In genomic region chr3:9499994-9500553, GRCm38 (mm10) we compare ENCODE assay signal across 8 mouse cellular contexts.
A peak's percentile ranks its signal among the peaks of the same experiment; 100 is the strongest.
DNase-seq lines count a peak whose midpoint lies in the region; ATAC-seq lines count a peak whose summit lies in the region.

No protein-coding gene starts in this region.

- H3K27ac ChIP-seq in heart, embryonic 16.5 days (ENCODE audit: low read length) = peak overlapping the region; percentile 98
- H3K27ac ChIP-seq in neural tube, embryonic 13.5 days (replicated peaks) = peak overlapping the region; percentile 90

- no peaks in the 10 kb centered on the region for H3K27me3 ChIP-seq in heart, embryonic 16.5 days (ENCODE audit: control insufficient read depth, insufficient read depth, low read length)
- H3K27me3 ChIP-seq in neural tube, embryonic 13.5 days = no peaks in the 10 kb centered on the region

- H3K4me2 ChIP-seq in heart, embryonic 16.5 days (ENCODE audit: low read depth, low read length) = peak overlapping the region; percentile 41
- H3K4me2 ChIP-seq in neural tube, embryonic 13.5 days = peak overlapping the region; percentile 36

- intact Hi-C loops in left cerebral cortex, postnatal 4 days (cut with DNase I) = no loop called here

- peak; percentile 30 for DNase-seq in frontal cortex, postnatal 36 days (ENCODE audit: low spot score in 2 of 2)
- no peak for DNase-seq in frontal cortex, postnatal 25 days (ENCODE audit: low spot score in 2 of 2)
- peak; percentile 67 for DNase-seq in CD4-positive, CD25-positive, alpha-beta regulatory T cell, adult 2 months (ENCODE audit: low read depth, low spot score)
- DNase-seq in cerebellum, postnatal 10 days = peak; percentile 52 to 59
- DNase-seq in left cerebral cortex, postnatal 4 days = peak; percentile 26
- no peak for DNase-seq in yolk sac, embryonic 10.5 days (ENCODE audit: low spot score)

- peaks cover 58% of the 10 kb centered on the region for H3K4me1 ChIP-seq in heart, embryonic 16.5 days (ENCODE audit: control insufficient read depth, insufficient read depth, low read length)
- peaks cover 54% of the 10 kb centered on the region for H3K4me1 ChIP-seq in neural tube, embryonic 13.5 days (replicated peaks)

- H3K9me3 ChIP-seq in heart, embryonic 16.5 days (replicated peaks; ENCODE audit: control insufficient read depth, low read length) = no peaks in the 10 kb centered on the region
- H3K9me3 ChIP-seq in neural tube, embryonic 13.5 days = no peaks in the 10 kb centered on the region

- peak; percentile 32; the same call in 1 of the 2 replicates for ATAC-seq in heart, embryonic 16.5 days (replicated peaks; ENCODE audit: extremely low read depth, insufficient read depth, low FRiP score)
- peak; percentile 64 for ATAC-seq in neural tube, embryonic 13.5 days (ENCODE audit: low read depth)

- no peaks in the 10 kb centered on the region for H3K36me3 ChIP-seq in heart, embryonic 16.5 days (ENCODE audit: control insufficient read depth, insufficient read depth)
- H3K36me3 ChIP-seq in neural tube, embryonic 13.5 days = no peaks in the 10 kb centered on the region

- WGBS in heart, embryonic 16.5 days = 24% methylated on average over 8 of the region's 8 CpGs
- WGBS in neural tube, embryonic 13.5 days = 29% methylated on average over 8 of the region's 8 CpGs

- peak overlapping the region; percentile 64 for H3K9ac ChIP-seq in heart, embryonic 16.5 days (ENCODE audit: low read length)
- peak overlapping the region; percentile 35; the same call in 1 of the 2 replicates for H3K9ac ChIP-seq in neural tube, embryonic 13.5 days

- H3K4me3 ChIP-seq in heart, embryonic 16.5 days (ENCODE audit: low read length) = no peak overlapping the region
- no peak overlapping the region for H3K4me3 ChIP-seq in neural tube, embryonic 13.5 days

Comparison
In these comparisons a context has a peak if more than half of its experiments do, and no peak if none do; other contexts are left out.
1. DNase-seq: peak in frontal cortex, postnatal 36 days (2 of 2), CD4-positive, CD25-positive, alpha-beta regulatory T cell, adult 2 months (single experiment), cerebellum, postnatal 10 days (2 of 2) and left cerebral cortex, postnatal 4 days (single experiment); none in frontal cortex, postnatal 25 days (0 of 2) and yolk sac, embryonic 10.5 days (single experiment).